Mouse (Mus musculus) CH12.LX (cell line): ENCODE measurements at regions not wholly inside any gene's neighbourhood (a gene's known extent, or its start where the extent isn't known, plus 50 kb on each side); places are given as distances from the start of the nearest gene placed in this dataset.

Experiments
- DNase-seq: peaks from one replicate; pipeline ENCODE4 v3.0.0-alpha.2; 2013; ENCODE audit errors: extremely low read depth
- H3K27ac ChIP-seq: 2 replicates; pipeline ENCODE4 v1.5.1; 2012; ENCODE audit warnings: low read depth, mild to moderate bottlenecking, control low read depth, moderate library complexity; ENCODE audit not compliant: insufficient read depth
- H3K27me3 ChIP-seq: replicated peaks from 2 replicates; pipeline ENCODE3; 2012; ENCODE audit warnings: inconsistent platforms
- H3K36me3 ChIP-seq, 2 experiments: replicated peaks in 1 of 2; 2 replicates each; pipeline versions ENCODE3 to v1.6.1; 2012; ENCODE audit warnings: inconsistent platforms in 1 of 2, low read length in 1 of 2, mild to moderate bottlenecking in 1 of 2, mixed read lengths in 1 of 2, moderate library complexity in 1 of 2; ENCODE audit not compliant: control insufficient read depth in 1 of 2, insufficient read depth in 1 of 2
- H3K4me1 ChIP-seq, 2 experiments: 2 replicates each; pipeline ENCODE4 v1.6.1; 2012; ENCODE audit warnings: inconsistent platforms in 1 of 2, moderate library complexity in 1 of 2; ENCODE audit not compliant: insufficient read depth in 2 of 2, control insufficient read depth in 1 of 2
- H3K4me2 ChIP-seq: 2 replicates; pipeline ENCODE4 v1.6.1; 2012; ENCODE audit warnings: low read depth, mild to moderate bottlenecking, control low read depth; ENCODE audit not compliant: poor library complexity, insufficient read depth, severe bottlenecking
- H3K4me3 ChIP-seq, 3 experiments: fragments of 150-350 bp in 1 of 3; sonication (generic) in 1 of 3; replicated peaks in 1 of 3; 2 replicates each; pipeline versions ENCODE3 to v1.5.1; 2011 to 2012; ENCODE audit warnings: low read depth in 2 of 3, low read length in 2 of 3, mild to moderate bottlenecking in 2 of 3, moderate library complexity in 2 of 3, control low read depth in 1 of 3, improper control_type of control experiment in 1 of 3, inconsistent platforms in 1 of 3, mixed read lengths in 1 of 3; ENCODE audit not compliant: poor library complexity in 1 of 3
- H3K79me2 ChIP-seq: replicated peaks from 2 replicates; pipeline ENCODE4 v1.6.1; 2012; ENCODE audit warnings: mild to moderate bottlenecking, moderate library complexity; ENCODE audit not compliant: control insufficient read depth, poor library complexity, insufficient read depth, severe bottlenecking; ENCODE audit errors: extremely low read depth
- H3K9ac ChIP-seq: 2 replicates; pipeline ENCODE4 v1.6.1; 2012; ENCODE audit warnings: low read depth, mild to moderate bottlenecking, control low read depth, moderate library complexity; ENCODE audit not compliant: insufficient read depth
- H3K9me3 ChIP-seq: replicated peaks from 2 replicates; pipeline ENCODE3; 2012; ENCODE audit warnings: low read length, inconsistent platforms, mixed read lengths
- BHLHE40 ChIP-seq: IDR thresholded peaks from 2 replicates; pipeline ENCODE4 v1.6.1; 2011; ENCODE audit warnings: mild to moderate bottlenecking, low read depth, low read length, improper control_type of control experiment
- CHD1 ChIP-seq: IDR thresholded peaks from 2 replicates; pipeline ENCODE4 v1.6.1; 2012; ENCODE audit warnings: low read depth, low read length, improper control_type of control experiment, inconsistent platforms
- CHD2 ChIP-seq: IDR thresholded peaks from 2 replicates; pipeline ENCODE4 v1.6.1; 2011; ENCODE audit warnings: low read length, improper control_type of control experiment
- CTCF ChIP-seq, 2 experiments: IDR thresholded peaks in 1 of 2; conservative IDR thresholded peaks in 1 of 2; 2 replicates each; pipeline ENCODE4 v1.5.1; 2011 to 2012; ENCODE audit warnings: low read depth in 2 of 2, low read length in 2 of 2, improper control_type of control experiment in 1 of 2, inconsistent platforms in 1 of 2, mild to moderate bottlenecking in 1 of 2, moderate library complexity in 1 of 2
- EP300 ChIP-seq: IDR thresholded peaks from 2 replicates; pipeline ENCODE4 v1.6.1; 2011; ENCODE audit warnings: low read length, improper control_type of control experiment
- HCFC1 ChIP-seq: IDR thresholded peaks from 2 replicates; pipeline ENCODE4 v1.6.1; 2012; ENCODE audit warnings: low read depth, mild to moderate bottlenecking, inconsistent platforms, low read length, improper control_type of control experiment
- IRF4 ChIP-seq: IDR thresholded peaks from 2 replicates; pipeline ENCODE4 v1.6.1; 2014; ENCODE audit warnings: low read depth, mild to moderate bottlenecking, inconsistent platforms, low read length, improper control_type of control experiment
- JUN ChIP-seq: IDR thresholded peaks from 2 replicates; pipeline ENCODE4 v1.6.1; 2011; ENCODE audit warnings: low read depth, mild to moderate bottlenecking, low read length, improper control_type of control experiment, moderate library complexity; ENCODE audit not compliant: insufficient read depth
- JUND ChIP-seq: conservative IDR thresholded peaks from 2 replicates; pipeline ENCODE4 v1.6.1; 2011; ENCODE audit warnings: low read depth, low read length, improper control_type of control experiment
- KAT2A ChIP-seq: IDR thresholded peaks from 2 replicates; pipeline ENCODE4 v1.6.1; 2012; ENCODE audit warnings: low read length, improper control_type of control experiment, inconsistent platforms; ENCODE audit not compliant: insufficient replicate concordance
- MAFK ChIP-seq: IDR thresholded peaks from 2 replicates; pipeline ENCODE4 v1.6.1; 2011; ENCODE audit warnings: low read length, improper control_type of control experiment; ENCODE audit not compliant: insufficient replicate concordance
- MAX ChIP-seq: IDR thresholded peaks from 2 replicates; pipeline ENCODE4 v1.6.1; 2011; ENCODE audit warnings: low read length, improper control_type of control experiment
- MAZ ChIP-seq: IDR thresholded peaks from 2 replicates; pipeline ENCODE4 v1.6.1; 2012; ENCODE audit warnings: low read depth, mild to moderate bottlenecking, inconsistent platforms, low read length, improper control_type of control experiment, moderate library complexity
- MEF2A ChIP-seq: IDR thresholded peaks from 2 replicates; pipeline ENCODE4 v1.6.1; 2014; ENCODE audit warnings: low read depth, mild to moderate bottlenecking, inconsistent platforms, low read length, improper control_type of control experiment, borderline replicate concordance
- NELFE ChIP-seq: IDR thresholded peaks from 2 replicates; pipeline ENCODE4 v1.6.1; 2011; ENCODE audit warnings: low read depth, low read length, improper control_type of control experiment
- NRF1 ChIP-seq: IDR thresholded peaks from 2 replicates; pipeline ENCODE4 v1.6.1; 2014; ENCODE audit warnings: low read depth, mild to moderate bottlenecking, inconsistent platforms, low read length, improper control_type of control experiment, moderate library complexity
- POLR2AphosphoS2 ChIP-seq: IDR thresholded peaks from 2 replicates; pipeline ENCODE4 v1.6.1; 2011; ENCODE audit warnings: low read depth, low read length, improper control_type of control experiment
- RCOR1 ChIP-seq: conservative IDR thresholded peaks from 2 replicates; pipeline ENCODE4 v1.6.1; 2012; ENCODE audit warnings: low read depth, mild to moderate bottlenecking, inconsistent platforms, low read length, improper control_type of control experiment
- SMC3 ChIP-seq: IDR thresholded peaks from 2 replicates; pipeline ENCODE4 v1.6.1; 2011; ENCODE audit warnings: low read depth, low read length, improper control_type of control experiment
- TBP ChIP-seq: conservative IDR thresholded peaks from 2 replicates; pipeline ENCODE4 v1.6.1; 2011; ENCODE audit warnings: low read depth, low read length, improper control_type of control experiment
- TCF12 ChIP-seq: IDR thresholded peaks from 2 replicates; pipeline ENCODE4 v1.6.1; 2014; ENCODE audit warnings: low read depth, mild to moderate bottlenecking, inconsistent platforms, low read length, improper control_type of control experiment
- UBTF ChIP-seq: IDR thresholded peaks from 2 replicates; pipeline ENCODE4 v1.6.1; 2012; ENCODE audit warnings: low read depth, mild to moderate bottlenecking, inconsistent platforms, low read length, improper control_type of control experiment, moderate library complexity
- USF2 ChIP-seq: conservative IDR thresholded peaks from 2 replicates; pipeline ENCODE4 v1.6.1; 2011; ENCODE audit warnings: low read depth, low read length, improper control_type of control experiment
- ZC3H11A ChIP-seq: IDR thresholded peaks from 2 replicates; pipeline ENCODE4 v1.6.1; 2012; ENCODE audit warnings: low read depth, mild to moderate bottlenecking, inconsistent platforms, low read length, improper control_type of control experiment
- ZNF384 ChIP-seq: IDR thresholded peaks from 2 replicates; pipeline ENCODE4 v1.6.1; 2012; ENCODE audit warnings: low read depth, low read length, improper control_type of control experiment, inconsistent platforms
- dilution Hi-C: fragments of 300-500 bp; cut with MboI; formaldehyde crosslinking; loops from 2 replicates; pipeline ENCODE4 v1.14.3; 2020; ENCODE audit warnings: low sequenced_read_pairs; ENCODE audit not compliant: extremely low pct_unique_long_range_greater_than_20kb, extremely low pct_ligation_motif_present
- in situ Hi-C: fragments of 300-500 bp; cut with MboI; formaldehyde crosslinking; loops from 3 replicates; pipeline ENCODE4 v1.14.3; 2019; ENCODE audit warnings: low sequenced_read_pairs, low pct_ligation_motif_present, low pct_unique_long_range_greater_than_20kb, mixed read lengths

- DNase-seq = no peak
- Histone ChIP-seq H3K9ac (no peak overlapping the region), H3K36me3 (no peaks in the 10 kb centered on the region), H3K27me3 (no peaks in the 10 kb centered on the region), H3K4me3 (no peak overlapping the region), H3K9me3 (no peaks in the 10 kb centered on the region), H3K4me2 (peak overlapping the region; percentile 30), H3K27ac (peak overlapping the region; percentile 51), H3K4me1 (peaks cover 9 to 27% of the 10 kb centered on the region in 2 experiments), H3K79me2 (no peaks in the 10 kb centered on the region)
- TF ChIP-seq KAT2A = no peak
- no peak for TF ChIP-seq MEF2A
- no peak for TF ChIP-seq HCFC1
- peak; percentile 27; the same call in 1 of the 2 replicates for TF ChIP-seq EP300
- TF ChIP-seq BHLHE40 = 0 out of 2 replicates have a peak, but pooled peaks have one; percentile 23
- peak; percentile 50; the same call in 1 of the 2 replicates for TF ChIP-seq CHD1
- no peak for TF ChIP-seq MAX
- no peak for TF ChIP-seq NRF1
- TF ChIP-seq TCF12 = no peak
- TF ChIP-seq RCOR1 = no peak
- peak; percentile 21; the same call in 1 of the 2 replicates for TF ChIP-seq IRF4
- dilution Hi-C loops = no loop called here
- in situ Hi-C loops = no loop called here
Observed at GRCm38 (mm10) chr14:73451291-73452045, 58.4 kb upstream of the Med4 start.

DNA sequence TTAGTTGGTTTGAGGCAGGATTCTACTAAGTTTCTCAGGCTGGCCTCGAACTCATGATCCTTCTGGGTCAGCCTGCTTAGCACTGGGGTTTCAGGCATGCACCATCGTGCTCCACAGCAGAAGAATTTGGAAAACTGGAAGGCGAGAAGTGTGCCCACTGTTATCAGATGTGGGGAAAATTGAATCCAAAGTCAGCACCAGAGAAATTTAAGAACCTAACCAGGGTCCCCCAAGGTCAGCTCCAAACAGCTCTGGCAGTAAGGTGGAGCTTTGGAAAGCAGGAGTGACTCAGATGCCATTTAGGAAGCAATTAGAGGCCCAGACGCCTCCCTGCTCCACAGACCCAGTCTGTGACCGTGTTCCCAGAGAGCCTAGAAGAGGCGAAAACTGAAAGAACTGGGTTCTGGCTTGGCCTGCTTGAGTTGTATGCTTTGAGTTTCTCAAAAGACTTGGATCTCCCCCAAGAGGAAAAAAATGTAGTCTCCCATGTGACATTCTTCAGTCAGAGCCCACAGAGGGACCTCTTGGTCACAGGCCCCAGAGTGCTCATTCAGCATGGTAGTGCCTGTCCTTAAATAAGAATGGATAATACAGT lies 59.8 kb upstream of the Med4 start:
- H3K4me1 ChIP-seq = peaks cover 20 to 40% of the 10 kb centered on the region in 2 experiments
- H3K9ac ChIP-seq = no peak overlapping the region
- H3K9me3 ChIP-seq = no peaks in the 10 kb centered on the region
- no peak for DNase-seq
- H3K36me3 ChIP-seq = no peaks in the 10 kb centered on the region
- no peaks in the 10 kb centered on the region for H3K79me2 ChIP-seq
- H3K27ac ChIP-seq = no peak overlapping the region
- no peak overlapping the region for H3K4me2 ChIP-seq
- no peak overlapping the region for H3K4me3 ChIP-seq
- dilution Hi-C loops (no loop called here), in situ Hi-C loops (loop anchor here (25.0 kb wide), 1 partner anchor 338 kb away; the partner anchor contains the start of gene Rcbtb2)
- no peaks in the 10 kb centered on the region for H3K27me3 ChIP-seq
- TF ChIP-seq TBP (no peak), NRF1 (no peak), MAZ (no peak), MEF2A (no peak), POLR2AphosphoS2 (no peak), JUN (no peak), KAT2A (no peak), MAFK (no peak), CHD2 (no peak), ZNF384 (no peak), UBTF (no peak), USF2 (no peak), NELFE (no peak), MAX (no peak), JUND (no peak), CTCF (conservative IDR thresholded peaks at IDR 0.05 in 1 of 2, IDR thresholded peaks at IDR 0.05 in 1 of 2; ENCODE audit: low read depth in 2 of 2, low read length in 2 of 2) (no peak), BHLHE40 (no peak), SMC3 (no peak), ZC3H11A (no peak)
